Mouse (Mus musculus): ENCODE results near the gene Acss1. TPM values are rescaled to one million over a fixed set of nuclear protein-coding genes. Genes with fewer than 3 reads are reported as not detected.
A peak's percentile ranks its signal among the peaks of the same experiment; 100 is the strongest.

Gene Acss1
- polyA plus RNA-seq, 1 experiment from 2014 or later = 28.7 TPM

- Histone ChIP-seq H3K27me3 (no peaks in the 10 kb centered on the region), H3K4me1 (replicated peaks) (peaks cover 91% of the 10 kb centered on the region), H3K9ac (peak overlapping the region; percentile 68), H3K4me2 (peak overlapping the region; percentile 97), H3K4me3 (replicated peaks) (peak overlapping the region; percentile 85), H3K9me3 (replicated peaks) (no peaks in the 10 kb centered on the region), H3K27ac (peak overlapping the region; percentile 98), H3K36me3 (peaks cover 16% of the 10 kb centered on the region)
- 10% methylated on average over 10 of the region's 10 CpGs for WGBS (ENCODE audit: insufficient replicate concordance)
- ATAC-seq (ENCODE audit: low read depth) (peak; percentile 74), DNase-seq (peak; percentile 76)
Measured at GRCm38 (mm10) chr2:150665534-150666451, 2.5 kb downstream of the Acss1 start.

GRCm38 (mm10) chr2:150665006-150665405 lies 3.3 kb downstream of the Acss1 start:
- peak overlapping the region; percentile 68 for H3K9ac ChIP-seq
- DNase-seq (peak; percentile 24), ATAC-seq (ENCODE audit: low read depth) (no peak)
- peaks cover 92% of the 10 kb centered on the region for H3K4me1 ChIP-seq (replicated peaks)
- H3K36me3 ChIP-seq = peaks cover 22% of the 10 kb centered on the region
- H3K27me3 ChIP-seq = no peaks in the 10 kb centered on the region
- peak overlapping the region; percentile 85 for H3K4me3 ChIP-seq (replicated peaks)
- no peaks in the 10 kb centered on the region for H3K9me3 ChIP-seq (replicated peaks)
- H3K27ac ChIP-seq = peak overlapping the region; percentile 98
- H3K4me2 ChIP-seq = peak overlapping the region; percentile 97
- WGBS (ENCODE audit: insufficient replicate concordance) = 12% methylated on average over 2 of the region's 2 CpGs

GRCm38 (mm10) chr2:150664152-150664920 lies 4.0 kb downstream of the Acss1 start:
- DNase-seq (peak; percentile 32), ATAC-seq (ENCODE audit: low read depth) (peak; percentile 30)
- Histone ChIP-seq H3K27me3 (no peaks in the 10 kb centered on the region), H3K4me3 (replicated peaks) (peak overlapping the region; percentile 85), H3K27ac (peak overlapping the region; percentile 98), H3K9ac (peak overlapping the region; percentile 68), H3K9me3 (replicated peaks) (no peaks in the 10 kb centered on the region), H3K36me3 (peaks cover 29% of the 10 kb centered on the region), H3K4me1 (replicated peaks) (peaks cover 90% of the 10 kb centered on the region), H3K4me2 (peak overlapping the region; percentile 97)
- WGBS (ENCODE audit: insufficient replicate concordance) = 51% methylated on average over 5 of the region's 5 CpGs

- Histone ChIP-seq H3K9ac (peak overlapping the region; percentile 68; the same call in 1 of the 2 replicates), H3K36me3 (peaks cover 39% of the 10 kb centered on the region), H3K27me3 (no peaks in the 10 kb centered on the region), H3K9me3 (replicated peaks) (no peaks in the 10 kb centered on the region), H3K4me3 (replicated peaks) (no peak overlapping the region), H3K4me1 (replicated peaks) (peaks cover 79% of the 10 kb centered on the region), H3K4me2 (peak overlapping the region; percentile 97), H3K27ac (peak overlapping the region; percentile 98)
- no peak for DNase-seq
- ATAC-seq (ENCODE audit: low read depth) = no peak
- 60% methylated on average over 9 of the region's 9 CpGs for WGBS (ENCODE audit: insufficient replicate concordance)
Measured at GRCm38 (mm10) chr2:150663255-150663654, 5.0 kb downstream of the Acss1 start.

- ATAC-seq (ENCODE audit: low read depth) (no peak), DNase-seq (no peak)
- Histone ChIP-seq H3K9me3 (replicated peaks) (no peaks in the 10 kb centered on the region), H3K27ac (0 out of 2 replicates have a peak overlapping the region, but pooled peaks have one; percentile 10), H3K27me3 (no peaks in the 10 kb centered on the region), H3K4me3 (replicated peaks) (no peak overlapping the region), H3K36me3 (peaks cover 50% of the 10 kb centered on the region), H3K4me2 (no peak overlapping the region), H3K4me1 (replicated peaks) (peaks cover 76% of the 10 kb centered on the region), H3K9ac (no peak overlapping the region; the same call in 1 of the 2 replicates)
- 73% methylated on average over 2 of the region's 2 CpGs for WGBS (ENCODE audit: insufficient replicate concordance)
Measured at GRCm38 (mm10) chr2:150662007-150662406, 6.3 kb downstream of the Acss1 start.

- no peaks in the 10 kb centered on the region for H3K9me3 ChIP-seq (replicated peaks)
- WGBS (ENCODE audit: insufficient replicate concordance) = 73% methylated on average over 5 of the region's 5 CpGs
- peaks cover 62% of the 10 kb centered on the region for H3K36me3 ChIP-seq
- ATAC-seq (ENCODE audit: low read depth) (no peak), DNase-seq (no peak)
- no peak overlapping the region for H3K27ac ChIP-seq
- 0 out of 2 replicates have a peak overlapping the region, but pooled peaks have one; percentile 18 for H3K9ac ChIP-seq
- H3K4me3 ChIP-seq (replicated peaks) = no peak overlapping the region
- peaks cover 74% of the 10 kb centered on the region for H3K4me1 ChIP-seq (replicated peaks)
- no peak overlapping the region for H3K4me2 ChIP-seq
- H3K27me3 ChIP-seq = no peaks in the 10 kb centered on the region
Measured at GRCm38 (mm10) chr2:150660668-150661451, 7.4 kb downstream of the Acss1 start.

- no peak for DNase-seq
- H3K4me1 ChIP-seq (replicated peaks) = peaks cover 66% of the 10 kb centered on the region
- H3K9me3 ChIP-seq (replicated peaks) = no peaks in the 10 kb centered on the region
- H3K4me2 ChIP-seq = no peak overlapping the region
- ATAC-seq (ENCODE audit: low read depth) = no peak
- WGBS (ENCODE audit: insufficient replicate concordance) = 62% methylated on average over 4 of the region's 4 CpGs
- no peaks in the 10 kb centered on the region for H3K27me3 ChIP-seq
- peaks cover 68% of the 10 kb centered on the region for H3K36me3 ChIP-seq
- no peak overlapping the region for H3K27ac ChIP-seq
- no peak overlapping the region for H3K9ac ChIP-seq
- H3K4me3 ChIP-seq (replicated peaks) = no peak overlapping the region
Measured at GRCm38 (mm10) chr2:150660049-150660448, 8.3 kb downstream of the Acss1 start.

- 70% methylated on average over 8 of the region's 8 CpGs for WGBS (ENCODE audit: insufficient replicate concordance)
- Histone ChIP-seq H3K27me3 (no peaks in the 10 kb centered on the region), H3K9ac (no peak overlapping the region), H3K27ac (peak overlapping the region; percentile 14; the same call in 1 of the 2 replicates), H3K36me3 (peaks cover 88% of the 10 kb centered on the region), H3K4me3 (replicated peaks) (no peak overlapping the region), H3K4me2 (no peak overlapping the region), H3K4me1 (replicated peaks) (peaks cover 57% of the 10 kb centered on the region), H3K9me3 (replicated peaks) (no peaks in the 10 kb centered on the region)
- peak; percentile 63 for ATAC-seq (ENCODE audit: low read depth)
- no peak for DNase-seq
Measured at GRCm38 (mm10) chr2:150656975-150657768, 11.1 kb downstream of the Acss1 start.

- Histone ChIP-seq H3K9me3 (replicated peaks) (no peaks in the 10 kb centered on the region), H3K9ac (no peak overlapping the region), H3K4me3 (replicated peaks) (no peak overlapping the region), H3K27me3 (no peaks in the 10 kb centered on the region), H3K27ac (peak overlapping the region; percentile 8; the same call in 1 of the 2 replicates), H3K4me1 (replicated peaks) (peaks cover 56% of the 10 kb centered on the region), H3K4me2 (no peak overlapping the region), H3K36me3 (peaks cover 82% of the 10 kb centered on the region)
- DNase-seq = no peak
- WGBS (ENCODE audit: insufficient replicate concordance) = 80% methylated on average over 3 of the region's 3 CpGs
- ATAC-seq (ENCODE audit: low read depth) = no peak
Measured at GRCm38 (mm10) chr2:150656112-150656511, 12.2 kb downstream of the Acss1 start.

- Histone ChIP-seq H3K9me3 (replicated peaks) (no peaks in the 10 kb centered on the region), H3K4me3 (replicated peaks) (no peak overlapping the region), H3K36me3 (peaks cover 81% of the 10 kb centered on the region), H3K4me2 (no peak overlapping the region), H3K4me1 (replicated peaks) (peaks cover 56% of the 10 kb centered on the region), H3K27me3 (no peaks in the 10 kb centered on the region), H3K9ac (no peak overlapping the region), H3K27ac (no peak overlapping the region)
- DNase-seq (no peak), ATAC-seq (ENCODE audit: low read depth) (no peak)
- WGBS (ENCODE audit: insufficient replicate concordance) = 69% methylated on average over 6 of the region's 6 CpGs
Measured at GRCm38 (mm10) chr2:150655290-150655689, 13.0 kb downstream of the Acss1 start.

All from liver, embryonic 13.5 days (tissue).